Mouse (Mus musculus) ES-E14 (cell line): ENCODE data around the gene Zbtb22. TPM values are rescaled to one million over a fixed set of nuclear protein-coding genes. Genes with fewer than 3 reads are reported as not detected.
A peak's percentile ranks its signal among the peaks of the same experiment; 100 is the strongest.

Experiments
- DNase-seq: peaks from one replicate; pipeline ENCODE4 v3.0.0-alpha.2; 2013; ENCODE audit warnings: low read depth, low spot score
- H3K27ac ChIP-seq: 2 replicates; pipeline ENCODE4 v1.5.1; 2012; ENCODE audit warnings: low read depth, mild to moderate bottlenecking, low read length, moderate library complexity, mixed read lengths; ENCODE audit not compliant: poor library complexity, insufficient read depth, severe bottlenecking
- H3K36me3 ChIP-seq: 2 replicates; pipeline ENCODE4 v1.6.1; 2012; ENCODE audit warnings: mild to moderate bottlenecking, low read length, moderate library complexity, mixed read lengths; ENCODE audit not compliant: control insufficient read depth, poor library complexity, insufficient read depth, severe bottlenecking
- H3K4me1 ChIP-seq, 2 experiments: fragments of 150-350 bp in 1 of 2; sonication (generic) in 1 of 2; 2 replicates each; pipeline ENCODE4 v1.6.1; 2012; ENCODE audit warnings: low read length in 2 of 2, mild to moderate bottlenecking in 1 of 2, mixed read lengths in 1 of 2; ENCODE audit not compliant: control insufficient read depth in 2 of 2, insufficient read depth in 2 of 2, poor library complexity in 1 of 2
- H3K4me3 ChIP-seq, 2 experiments: fragments of 150-350 bp in 1 of 2; sonication (generic) in 1 of 2; 2 replicates each; pipeline ENCODE4 v1.5.1; 2012; ENCODE audit warnings: low read length in 2 of 2, low read depth in 1 of 2, mild to moderate bottlenecking in 1 of 2, mixed read lengths in 1 of 2; ENCODE audit not compliant: insufficient read depth in 1 of 2, poor library complexity in 1 of 2, severe bottlenecking in 1 of 2
- H3K9ac ChIP-seq: 2 replicates; pipeline ENCODE4 v1.6.1; 2012; ENCODE audit warnings: low read depth, mild to moderate bottlenecking, low read length, mixed read lengths; ENCODE audit not compliant: poor library complexity, insufficient read depth, severe bottlenecking
- H3K9me3 ChIP-seq: fragments of 150-350 bp; sonication (generic); 2 replicates; pipeline ENCODE4 v1.6.1; 2012; ENCODE audit warnings: low read depth, mild to moderate bottlenecking, low read length; ENCODE audit not compliant: control insufficient read depth, insufficient read depth
- CHD2 ChIP-seq: IDR thresholded peaks from 2 replicates; pipeline ENCODE4 v1.6.1; 2014; ENCODE audit warnings: mild to moderate bottlenecking, low read depth, low read length, inconsistent platforms
- HCFC1 ChIP-seq: IDR thresholded peaks from 2 replicates; pipeline ENCODE4 v1.6.1; 2012; ENCODE audit warnings: low read length, inconsistent platforms, borderline replicate concordance; ENCODE audit not compliant: insufficient read depth
- MAFK ChIP-seq: IDR thresholded peaks from 2 replicates; pipeline ENCODE4 v1.6.1; 2014; ENCODE audit warnings: mild to moderate bottlenecking, low read depth, low read length, inconsistent platforms; ENCODE audit not compliant: insufficient read depth
- ZC3H11A ChIP-seq: IDR thresholded peaks from 2 replicates; pipeline ENCODE4 v1.6.1; 2012; ENCODE audit warnings: low read depth, mild to moderate bottlenecking, inconsistent platforms, low read length, borderline replicate concordance
- ZNF384 ChIP-seq: IDR thresholded peaks from 2 replicates; pipeline ENCODE4 v1.6.1; 2012; ENCODE audit warnings: low read depth, low read length, inconsistent platforms
- in situ Hi-C, 2 experiments: fragments of 600-800 bp; cut with MboI; formaldehyde crosslinking; loops; one replicate each; pipeline ENCODE4 v1.15.1; 2025; ENCODE audit warnings: low sequenced_read_pairs in 2 of 2, inconsistent platforms in 1 of 2; ENCODE audit not compliant: unreplicated experiment in 2 of 2
- total RNA-seq: library from RNA; depleted of rRNA; stranded (reverse); fragments of 300-350 nt; gene quantifications from 2 replicates; pipeline ENCODE4 v1.2.3, GENCODE M21; 2012

Gene Zbtb22
- total RNA-seq, 1 experiment = 32.8 TPM

DNA sequence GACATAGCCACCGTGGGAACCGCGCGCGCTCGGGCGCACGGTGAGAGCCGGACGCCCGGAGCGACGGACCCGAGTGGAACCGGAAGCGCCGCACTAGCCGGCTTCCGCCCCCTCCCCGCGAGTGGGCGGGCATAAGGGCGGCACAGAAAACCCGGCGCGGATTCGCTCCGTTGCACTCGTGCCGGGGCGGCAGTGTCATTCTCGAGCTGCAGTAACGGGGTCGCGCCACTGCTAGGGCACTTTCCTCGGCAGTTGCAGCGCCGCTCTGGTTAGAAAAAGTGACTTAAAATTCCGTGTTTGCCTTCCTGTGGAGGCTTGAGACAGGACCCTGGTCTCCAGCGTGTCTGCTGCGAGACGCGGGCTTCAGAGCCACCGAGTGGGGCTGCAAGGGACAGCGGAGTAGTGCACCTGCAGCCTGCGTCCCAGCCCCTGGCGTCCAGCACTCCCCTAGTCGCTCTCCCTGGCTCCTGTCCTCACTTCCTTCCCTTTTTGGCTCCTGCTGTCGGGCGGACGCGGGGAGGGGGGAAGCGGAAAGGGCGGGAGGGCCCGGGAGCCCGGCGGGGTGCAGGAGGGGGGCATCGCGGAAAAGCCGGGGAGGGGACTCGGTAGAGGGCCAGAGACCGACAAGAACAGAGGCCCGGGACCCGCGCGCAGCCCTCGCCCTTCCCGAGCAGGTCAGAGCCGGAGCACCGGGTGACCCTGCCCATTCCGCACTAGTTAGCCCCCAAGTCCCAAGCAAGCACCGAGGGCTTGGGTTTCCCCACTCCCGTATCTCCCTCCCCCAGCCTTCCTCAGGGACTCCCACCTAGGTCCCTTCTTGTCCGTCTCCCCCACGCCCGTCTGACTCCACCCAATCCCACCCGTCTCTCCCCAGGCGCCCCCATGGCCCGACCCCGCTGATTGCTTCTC, 13.9 kb downstream of the Zbtb22 start, which contains the start of gene Rgl2:
Rgl2 (plus strand) TSS at position 173 of the 909 bp plus-strand sequence.
- peak within 1 kb of the TSS; percentile 74 to 75 for H3K4me3 ChIP-seq
- H3K9ac ChIP-seq = peak within 1 kb of the TSS; percentile 86
- H3K9me3 ChIP-seq = no peaks in the 10 kb centered on the region
- peak; percentile 81 for DNase-seq
- TF ChIP-seq HCFC1 (peak; percentile 86; the same call in 1 of the 2 replicates), ZC3H11A (no peak)
- H3K36me3 ChIP-seq = peaks cover 20% of the 10 kb centered on the region; the same call in 1 of the 2 replicates
- H3K4me1 ChIP-seq = peaks cover 0 to 26% of the 10 kb centered on the region in 2 experiments; a peak in 1 of 4 replicates
- in situ Hi-C loops = no loop called here
- H3K27ac ChIP-seq = peak within 1 kb of the TSS; percentile 48

DNA sequence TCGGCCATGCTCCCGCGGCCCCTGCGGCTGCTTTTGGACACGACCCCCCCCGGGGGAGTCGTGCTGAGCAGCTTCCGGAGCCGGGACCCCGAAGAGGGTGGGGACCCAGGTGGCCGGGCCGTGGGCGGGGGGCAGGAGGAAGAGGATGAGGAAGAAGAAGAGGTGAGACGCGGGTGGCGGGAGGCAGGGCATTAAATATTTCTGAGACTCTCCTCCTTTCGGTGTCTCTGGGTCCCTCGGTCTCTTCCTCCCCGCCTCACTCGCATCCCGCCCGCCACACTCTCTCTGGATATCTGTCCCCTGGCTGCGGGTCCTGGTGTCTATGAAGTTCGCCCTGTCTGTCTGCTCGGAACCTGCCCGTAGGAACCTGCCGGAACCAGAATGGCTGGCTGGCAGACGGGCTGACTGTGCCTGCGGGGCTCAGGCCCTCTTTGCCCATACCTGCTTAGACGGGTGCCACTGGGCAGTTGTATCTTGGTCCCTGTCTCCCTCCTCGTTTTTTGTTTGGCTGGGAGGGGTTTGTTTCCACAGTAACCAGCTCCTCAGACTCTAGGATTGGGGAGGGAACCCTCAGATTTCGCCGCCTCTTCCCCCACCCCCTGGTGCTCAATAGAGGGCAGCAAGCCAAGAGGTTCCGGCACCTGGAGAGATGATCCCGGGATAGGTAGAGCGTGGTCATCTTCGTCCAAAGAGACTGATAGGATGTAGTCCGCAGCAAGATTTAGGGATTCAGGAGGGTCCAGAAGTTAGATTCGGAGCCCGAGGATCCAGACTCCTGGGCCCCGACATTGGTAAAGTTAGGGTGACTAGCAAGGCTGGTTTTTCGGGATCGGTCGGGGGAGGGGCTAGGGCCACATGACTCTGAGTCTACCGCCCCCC, 14.8 kb downstream of the Zbtb22 start:
- peak overlapping the region; percentile 71 for H3K9ac ChIP-seq
- DNase-seq = peak; percentile 78
- peak overlapping the region; percentile 48 for H3K27ac ChIP-seq
- peaks cover 0 to 30% of the 10 kb centered on the region in 2 experiments; a peak in 1 of 4 replicates for H3K4me1 ChIP-seq
- TF ChIP-seq MAFK (no peak), HCFC1 (0 out of 2 replicates have a peak, but pooled peaks have one; percentile 48)
- peak overlapping the region; percentile 74 to 75 for H3K4me3 ChIP-seq
- in situ Hi-C loops = no loop called here
- peaks cover 22% of the 10 kb centered on the region for H3K36me3 ChIP-seq
- H3K9me3 ChIP-seq = no peaks in the 10 kb centered on the region

DNA sequence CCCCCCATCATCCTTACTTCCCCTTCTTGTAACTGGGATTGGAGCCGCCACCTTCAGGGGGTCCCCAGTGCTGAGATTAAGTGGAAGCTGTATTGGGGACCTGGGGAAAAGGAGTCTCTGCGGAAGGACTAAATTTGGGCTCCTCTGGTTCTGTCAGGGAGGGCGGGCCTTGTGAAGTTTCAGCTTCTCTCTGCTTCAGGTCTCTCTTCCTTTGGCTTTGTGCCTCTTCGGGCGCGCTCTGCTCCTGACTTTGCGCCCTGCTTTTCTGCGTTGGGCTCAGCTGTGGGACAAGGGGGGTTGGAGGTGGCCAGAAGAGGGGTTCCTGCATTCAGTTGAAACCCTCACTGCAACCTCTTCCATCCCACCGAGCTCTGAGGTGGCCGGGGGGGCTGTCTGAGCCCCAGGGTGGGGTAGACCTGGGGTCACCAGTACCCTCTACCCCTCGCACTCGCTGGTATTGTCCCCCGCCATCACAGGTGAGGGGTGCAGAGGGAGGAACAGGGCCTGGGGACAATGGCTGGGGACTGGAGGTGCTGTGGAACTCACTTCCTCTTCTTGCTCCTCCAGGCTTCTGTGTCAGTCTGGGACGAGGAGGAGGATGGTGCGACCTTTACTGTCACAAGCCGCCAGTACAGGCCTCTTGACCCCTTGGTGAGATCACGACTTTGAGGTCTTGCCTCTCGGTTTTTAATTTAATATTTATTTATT, 15.6 kb downstream of the Zbtb22 start:
- peaks cover 22% of the 10 kb centered on the region for H3K36me3 ChIP-seq
- TF ChIP-seq ZC3H11A = no peak
- TF ChIP-seq MAFK = no peak
- TF ChIP-seq HCFC1 = no peak
- TF ChIP-seq ZNF384 = no peak
- no peak for TF ChIP-seq CHD2
- peak overlapping the region; percentile 41 for H3K27ac ChIP-seq
- in situ Hi-C loops = no loop called here
- H3K4me1 ChIP-seq = peaks cover 0 to 26% of the 10 kb centered on the region in 2 experiments; a peak in 1 of 4 replicates
- no peaks in the 10 kb centered on the region for H3K9me3 ChIP-seq
- DNase-seq = no peak
- peak overlapping the region; percentile 71 for H3K9ac ChIP-seq
- H3K4me3 ChIP-seq = peak overlapping the region; percentile 74 to 75

DNA sequence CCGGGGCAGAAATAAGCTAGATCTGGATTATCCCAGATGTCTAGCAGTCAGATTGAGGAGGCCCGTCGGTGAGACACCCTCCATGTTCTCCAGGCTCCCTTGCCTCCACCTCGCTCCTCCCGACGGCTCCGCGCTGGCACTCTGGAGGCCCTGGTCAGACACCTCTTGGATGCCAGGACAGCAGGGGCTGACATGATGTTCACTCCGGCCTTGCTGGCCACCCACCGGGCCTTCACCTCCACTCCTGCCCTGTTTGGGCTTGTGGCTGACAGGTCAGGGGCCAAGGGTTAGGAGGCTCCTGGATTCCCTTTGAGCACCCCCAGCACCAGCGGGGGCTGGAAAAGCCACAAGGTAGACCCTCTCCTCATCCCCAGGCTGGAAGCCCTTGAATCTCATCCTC, 16.2 kb downstream of the Zbtb22 start:
- in situ Hi-C loops = no loop called here
- no peak for TF ChIP-seq ZC3H11A
- no peak for TF ChIP-seq CHD2
- no peak for TF ChIP-seq MAFK
- TF ChIP-seq ZNF384 = no peak
- TF ChIP-seq HCFC1 = no peak
- Histone ChIP-seq H3K4me3 (no peak overlapping the region), H3K27ac (no peak overlapping the region), H3K36me3 (peaks cover 24% of the 10 kb centered on the region), H3K9me3 (no peaks in the 10 kb centered on the region), H3K4me1 (peaks cover 0 to 27% of the 10 kb centered on the region in 2 experiments; a peak in 1 of 4 replicates), H3K9ac (no peak overlapping the region)
- DNase-seq = no peak
